Mouse (Mus musculus) lung, postnatal 0 days (tissue): ENCODE measurements around the gene Pidd1.

Experiments used
- CTCF ChIP-seq: IDR thresholded peaks from 2 replicates; pipeline ENCODE4 v1.5.1; 2016; ENCODE audit warnings: antibody characterized with exemption, mild to moderate bottlenecking
- EP300 ChIP-seq: IDR thresholded peaks from 2 replicates; pipeline ENCODE4 v1.6.1; 2016; ENCODE audit warnings: antibody characterized with exemption, mild to moderate bottlenecking, control low read depth

DNA sequence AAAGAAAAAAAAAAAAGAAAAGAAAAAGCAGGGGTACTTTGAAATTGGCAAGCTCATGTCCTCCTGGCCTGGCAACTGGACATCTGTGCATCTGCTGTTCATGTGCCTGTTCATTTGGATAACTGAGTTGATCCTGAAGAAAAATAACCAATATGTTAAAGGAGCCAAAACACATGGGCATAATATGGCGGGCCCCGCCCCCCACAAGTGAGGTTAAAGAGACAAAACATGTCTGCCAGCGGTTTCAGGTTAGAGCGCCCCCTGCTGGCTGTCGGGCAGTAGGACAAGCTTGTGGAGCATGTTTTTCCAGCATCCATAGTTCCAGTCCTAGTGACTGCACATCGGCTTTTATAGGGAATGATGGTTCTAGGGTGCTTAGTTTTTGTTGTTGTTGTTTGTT lies 49.1 kb downstream of the Pidd1 start:
- TF ChIP-seq EP300 (no peak), CTCF (peak; percentile 88)
